Mouse (Mus musculus) embryonic facial prominence, embryonic 10.5 days (tissue): ENCODE measurements around the gene Rab20. TPM values are rescaled to one million over a fixed set of nuclear protein-coding genes. Genes with fewer than 3 reads are reported as not detected.
A peak's percentile ranks its signal among the peaks of the same experiment; 100 is the strongest.
"Not testable (repeated sequence)": the region's sequence is repeated elsewhere in the genome, so short reads cannot be mapped to it uniquely, and the experiment has no call there.

Source experiments
- DNase-seq: peaks from one replicate; pipeline ENCODE4 v3.0.0-alpha.2; 2017; ENCODE audit warnings: low spot score
- H3K27ac ChIP-seq: fragments of 300-500 bp; sonication (generic); replicated peaks from 2 replicates; pipeline ENCODE4 v1.5.1; 2016; ENCODE audit warnings: mild to moderate bottlenecking
- H3K27me3 ChIP-seq: fragments of 300-500 bp; sonication (generic); replicated peaks from 2 replicates; pipeline ENCODE4 v1.6.1; 2016; ENCODE audit warnings: low read depth, mild to moderate bottlenecking; ENCODE audit not compliant: poor library complexity, severe bottlenecking
- H3K36me3 ChIP-seq: fragments of 300-500 bp; sonication (generic); replicated peaks from 2 replicates; pipeline ENCODE4 v1.6.1; 2016; ENCODE audit warnings: mild to moderate bottlenecking, moderate library complexity
- H3K4me1 ChIP-seq: fragments of 300-500 bp; sonication (generic); 2 replicates; pipeline ENCODE4 v1.6.1; 2016
- H3K4me3 ChIP-seq: fragments of 300-500 bp; sonication (generic); 2 replicates; pipeline ENCODE4 v1.5.1; 2016; ENCODE audit warnings: mild to moderate bottlenecking, moderate library complexity
- H3K9me3 ChIP-seq: fragments of 300-500 bp; sonication (generic); 2 replicates; pipeline ENCODE4 v1.6.1; 2016; ENCODE audit warnings: mild to moderate bottlenecking
- WGBS: fragments of 180-500 bp; shearing (Covaris S2); methylation state at CpG from one replicate; pipeline ENCODE4 v1.1.7; 2016; 5-methylcytosine and 5-hydroxymethylcytosine counted together
- polyA plus RNA-seq: library from polyadenylated mRNA; unstranded; fragments of >200 nt; fragmentation: Nextera tagmentation; extraction: Ambion mirVana; gene quantifications from 2 replicates; pipeline ENCODE4 v1.2.1, GENCODE M21; 2016

Gene Rab20
- polyA plus RNA-seq, 1 experiment from 2014 or later, result 2.5 TPM

DNA sequence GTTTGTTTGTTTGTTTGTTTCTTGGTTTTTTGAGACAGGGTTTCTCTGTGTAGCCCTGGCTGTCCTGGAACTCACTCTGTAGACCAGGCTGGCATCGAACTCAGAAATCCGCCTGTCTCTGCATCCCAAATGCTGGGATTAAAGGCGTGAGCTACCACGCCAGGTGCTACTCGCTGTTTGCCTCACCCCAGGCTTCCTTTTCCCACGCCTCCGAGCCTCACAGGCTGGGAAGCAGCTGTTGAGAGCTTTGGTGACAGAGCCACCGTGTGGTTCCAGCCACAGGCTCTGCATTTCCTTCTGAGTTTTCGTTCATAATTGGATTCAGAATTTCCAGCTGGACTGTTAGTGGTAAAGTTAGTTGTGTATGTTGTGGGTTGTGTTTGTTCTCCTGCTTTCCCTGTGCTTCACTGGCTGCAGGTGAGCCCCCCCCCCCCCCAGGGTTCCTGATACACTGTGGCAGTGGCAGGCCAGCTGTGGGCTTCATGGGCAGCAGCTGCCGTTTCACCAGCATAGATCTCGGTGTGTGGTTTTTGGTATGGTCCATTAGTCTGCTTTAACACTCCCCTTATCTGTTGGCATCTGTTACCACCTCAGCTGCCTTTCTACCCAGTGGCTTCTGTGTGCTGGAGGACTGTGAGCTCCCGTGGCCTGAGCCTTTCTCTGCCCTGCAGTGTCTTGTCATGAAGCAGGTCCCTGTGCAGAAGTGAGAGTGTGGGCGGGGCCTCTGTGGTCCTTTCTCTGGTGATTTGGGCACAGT lies 25.1 kb upstream of the Rab20 start:
- H3K9me3 ChIP-seq, result no peaks in the 10 kb centered on the region
- WGBS, result 89% methylated on average over 13 of the region's 13 CpGs
- H3K27me3 ChIP-seq, result no peaks in the 10 kb centered on the region
- peaks cover 5% of the 10 kb centered on the region for H3K4me1 ChIP-seq
- H3K36me3 ChIP-seq, result peaks cover 85% of the 10 kb centered on the region
- H3K27ac ChIP-seq, result no peak overlapping the region
- no peak for DNase-seq
- H3K4me3 ChIP-seq, result no peak overlapping the region

DNA sequence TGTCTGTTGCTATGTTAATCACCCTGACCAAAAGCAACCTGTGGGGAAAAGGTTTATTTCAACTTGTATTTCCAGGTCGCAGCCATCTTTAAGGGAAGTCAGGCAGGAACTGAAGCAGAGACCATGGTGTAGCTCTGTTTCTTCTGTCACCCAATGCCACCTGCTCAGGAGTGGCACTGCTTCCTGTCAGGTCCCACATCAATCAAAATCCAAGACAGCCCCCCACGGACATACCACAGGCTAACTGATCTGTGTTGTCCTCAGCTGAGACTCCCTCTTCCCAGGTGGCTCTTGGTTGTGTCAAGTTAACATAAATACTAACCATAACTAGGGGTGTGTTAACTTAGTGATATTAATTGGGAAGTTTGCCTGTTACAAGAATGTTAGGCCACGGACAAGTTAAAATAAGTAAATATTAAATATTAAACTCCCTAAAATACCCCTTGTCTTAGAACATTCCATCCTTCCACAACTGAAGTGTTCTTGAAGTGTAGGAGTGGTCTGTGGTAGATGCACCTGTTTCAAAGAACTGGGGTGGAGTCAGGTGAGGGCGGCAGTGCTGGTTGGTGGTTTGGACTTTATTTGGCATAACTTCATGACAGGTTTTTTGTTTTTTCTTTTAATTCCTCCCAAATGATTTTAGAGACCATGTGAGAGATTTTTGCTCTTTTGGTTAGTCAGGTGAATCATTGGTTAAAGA lies 20.4 kb upstream of the Rab20 start:
- no peaks in the 10 kb centered on the region for H3K9me3 ChIP-seq
- peaks cover 38% of the 10 kb centered on the region for H3K36me3 ChIP-seq
- H3K4me3 ChIP-seq, result peak overlapping the region; percentile 98
- H3K4me1 ChIP-seq, result peaks cover 17% of the 10 kb centered on the region
- no peak overlapping the region for H3K27ac ChIP-seq
- 88% methylated on average over 4 of the region's 4 CpGs for WGBS
- DNase-seq, result no peak
- peaks cover 5% of the 10 kb centered on the region; the same call in 1 of the 2 replicates for H3K27me3 ChIP-seq

DNA sequence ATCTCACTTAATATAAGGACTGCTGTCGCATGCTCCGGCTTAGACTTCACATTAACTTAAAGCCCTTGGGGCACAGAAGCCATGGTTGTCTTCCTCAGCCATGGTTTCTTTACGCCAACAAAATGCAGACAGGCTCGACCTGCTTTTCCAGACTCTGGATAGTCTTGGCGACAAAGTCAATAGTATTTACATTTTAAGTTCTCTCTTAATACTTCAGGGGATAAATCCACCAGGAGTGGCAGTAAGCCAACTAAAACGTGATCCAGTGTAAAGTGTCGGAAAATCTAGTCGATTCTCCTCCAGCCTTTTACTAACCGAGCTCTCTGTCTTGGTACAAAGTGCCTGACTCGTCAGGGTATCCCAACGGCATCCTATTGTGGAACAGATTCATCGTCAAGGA lies 19.8 kb upstream of the Rab20 start:
- DNase-seq, result no peak
- 76% methylated on average over 12 of the region's 12 CpGs for WGBS
- peak overlapping the region; percentile 98 for H3K4me3 ChIP-seq

DNA sequence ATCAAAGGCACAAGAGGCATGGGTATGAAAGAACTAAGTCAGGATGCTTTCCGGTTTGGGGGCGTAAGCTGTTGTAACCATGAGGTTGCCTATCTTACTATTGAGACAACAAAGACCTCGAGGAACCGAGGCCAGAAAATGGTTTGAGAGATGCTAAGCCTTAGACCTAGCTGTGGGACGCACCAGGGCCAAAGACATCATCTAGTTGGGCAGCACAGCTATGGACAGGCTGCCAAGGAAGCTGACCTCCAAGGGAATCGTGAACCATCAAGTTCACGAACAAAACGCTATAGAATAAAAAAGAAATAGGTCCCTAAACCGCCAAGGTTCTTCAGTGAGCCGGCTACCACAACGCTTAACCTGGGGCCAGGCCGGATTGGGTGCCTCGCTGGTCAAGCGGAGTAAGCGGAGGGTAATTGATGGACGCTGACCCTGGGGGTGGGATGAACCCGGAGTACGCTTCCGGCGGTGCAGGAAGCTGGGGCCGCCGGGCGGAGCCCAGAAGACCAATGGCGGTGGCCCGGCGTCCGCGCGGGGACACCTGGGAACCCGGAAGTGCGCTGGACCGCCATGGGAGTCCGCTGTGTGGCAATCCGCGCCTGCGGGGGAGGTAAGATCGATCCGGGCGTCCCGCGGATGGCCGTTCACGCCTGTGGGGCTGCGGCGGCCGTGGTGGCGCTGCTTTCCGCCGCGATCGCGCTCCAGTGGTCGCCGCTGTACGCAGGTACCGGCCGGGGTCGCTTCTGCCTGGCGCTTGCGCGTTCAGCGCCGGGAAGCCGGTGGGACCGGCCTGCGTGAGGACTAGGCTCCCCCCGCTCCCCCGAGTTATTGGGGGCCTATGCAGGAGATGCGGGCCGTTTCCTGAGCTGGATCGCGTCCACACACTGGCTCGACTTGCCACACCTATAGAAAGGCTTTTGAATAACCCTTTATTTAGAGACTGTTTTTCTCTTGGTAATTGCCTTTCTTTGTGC lies 18.8 kb upstream of the Rab20 start, which contains the start of gene Naxd:
Naxd (plus strand) TSS at position 490 of the 974 bp plus-strand sequence.
- 4% methylated on average over 73 of the region's 73 CpGs for WGBS
- peak; percentile 94 for DNase-seq
- Histone ChIP-seq H3K4me3 (peak within 1 kb of the TSS; percentile 98), H3K4me1 (peaks cover 17% of the 10 kb centered on the region), H3K9me3 (no peaks in the 10 kb centered on the region), H3K27ac (peak within 1 kb of the TSS; percentile 94), H3K27me3 (peaks cover 5% of the 10 kb centered on the region; the same call in 1 of the 2 replicates), H3K36me3 (peaks cover 22% of the 10 kb centered on the region)

More for the DNA sequence above, 19.8 kb upstream of the Rab20 start:
- Histone ChIP-seq H3K27ac (no peak overlapping the region), H3K27me3 (peaks cover 5% of the 10 kb centered on the region; the same call in 1 of the 2 replicates), H3K36me3 (peaks cover 32% of the 10 kb centered on the region), H3K4me1 (peaks cover 17% of the 10 kb centered on the region), H3K9me3 (no peaks in the 10 kb centered on the region)

DNA sequence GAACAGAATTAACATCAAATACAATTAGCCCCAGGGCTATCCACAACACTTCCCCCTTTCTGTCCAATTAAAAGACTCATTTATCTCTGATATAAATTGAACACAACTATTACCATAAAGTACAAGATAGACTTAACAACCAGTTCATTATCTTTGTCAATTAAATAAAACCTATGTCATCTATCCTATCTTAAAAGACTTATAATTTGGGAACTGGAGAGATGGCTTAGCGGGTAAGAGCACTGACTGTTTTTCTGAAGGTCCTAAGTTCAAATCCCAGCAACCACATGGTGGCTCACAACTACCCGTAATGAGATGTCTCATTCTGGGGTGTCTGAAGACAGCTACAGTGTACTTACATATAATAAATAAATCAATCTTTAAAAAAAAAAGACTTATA lies 13.8 kb upstream of the Rab20 start:
- not testable (repeated sequence) for H3K36me3 ChIP-seq, H3K4me1 ChIP-seq, H3K4me3 ChIP-seq, H3K27ac ChIP-seq, H3K9me3 ChIP-seq, DNase-seq
- 87% methylated on average over 2 of the region's 2 CpGs for WGBS
- H3K27me3 ChIP-seq, result peaks cover 31% of the 10 kb centered on the region

DNA sequence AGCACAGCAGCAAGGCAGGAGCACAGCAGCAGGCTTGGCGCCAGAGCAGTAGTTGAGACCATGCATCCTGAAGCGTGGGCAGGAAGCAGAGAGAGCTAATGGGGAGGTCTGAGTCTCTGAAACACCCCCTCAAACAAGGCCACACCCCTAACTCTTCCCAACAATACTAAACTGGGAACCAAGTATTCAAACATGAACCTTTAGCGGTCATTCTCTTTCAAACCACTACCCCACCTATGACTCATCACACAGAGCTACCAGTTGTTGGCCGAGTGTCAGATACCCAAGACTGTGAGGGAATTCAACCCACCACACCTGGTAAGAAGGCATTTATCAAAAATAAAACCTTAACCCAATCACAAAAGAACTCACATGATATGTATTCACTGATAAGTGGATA lies 8.7 kb upstream of the Rab20 start:
- Histone ChIP-seq H3K27me3 (peaks cover 44% of the 10 kb centered on the region), H3K9me3 (no peaks in the 10 kb centered on the region), H3K36me3 (no peaks in the 10 kb centered on the region), H3K4me1 (0 out of 2 replicates have a peak, but pooled peaks cover 5% of the 10 kb centered on the region), H3K27ac (no peak overlapping the region), H3K4me3 (no peak overlapping the region)
- DNase-seq, result no peak
- WGBS, result 79% methylated on average over 4 of the region's 4 CpGs

DNA sequence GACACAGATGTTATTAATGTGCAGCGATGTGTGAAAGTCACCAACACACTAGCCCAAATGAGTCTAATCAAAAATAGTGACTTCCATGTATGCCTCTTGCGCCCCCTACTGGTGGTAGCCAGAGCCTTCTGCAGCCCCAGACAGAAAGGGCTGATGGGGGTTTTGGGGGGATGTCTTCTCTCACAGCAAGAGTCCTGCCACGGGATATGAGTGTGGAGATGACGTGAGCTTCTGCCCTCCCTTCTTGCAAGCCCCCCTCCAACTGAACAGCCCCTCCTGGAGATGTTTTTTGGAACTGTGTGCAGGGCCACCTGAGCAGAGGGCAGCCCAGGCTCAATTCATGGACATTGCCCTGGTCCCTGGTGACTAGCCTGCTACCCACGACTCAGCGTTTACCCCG lies 7.6 kb upstream of the Rab20 start:
- peaks cover 49% of the 10 kb centered on the region for H3K27me3 ChIP-seq
- no peaks in the 10 kb centered on the region for H3K36me3 ChIP-seq
- 0 out of 2 replicates have a peak, but pooled peaks cover 5% of the 10 kb centered on the region for H3K4me1 ChIP-seq
- no peaks in the 10 kb centered on the region for H3K9me3 ChIP-seq
- peak; percentile 81 for DNase-seq
- H3K27ac ChIP-seq, result no peak overlapping the region
- no peak overlapping the region for H3K4me3 ChIP-seq
- WGBS, result 24% methylated on average over 7 of the region's 7 CpGs

DNA sequence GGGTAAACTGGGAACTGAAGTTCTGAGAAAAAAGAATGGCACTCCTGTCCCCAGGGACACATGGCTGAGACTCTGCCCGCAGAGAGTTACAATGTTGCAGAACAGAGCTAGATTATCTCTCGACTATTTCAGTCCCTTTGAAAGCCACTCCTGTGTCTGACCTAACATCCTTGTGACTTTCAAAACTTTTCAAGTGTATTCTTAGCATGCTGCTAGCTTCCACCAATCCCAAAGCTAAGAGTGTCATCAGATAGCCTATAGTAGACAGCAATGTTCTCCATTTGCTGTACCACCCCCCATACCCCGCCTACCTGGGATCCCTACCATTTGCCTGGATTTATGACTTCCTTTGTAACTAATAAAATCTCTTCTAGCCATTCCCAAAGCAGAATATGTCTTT lies 4.0 kb upstream of the Rab20 start:
- peaks cover 64% of the 10 kb centered on the region for H3K27me3 ChIP-seq
- no peak for DNase-seq
- 75% methylated on average over 3 of the region's 3 CpGs for WGBS

DNA sequence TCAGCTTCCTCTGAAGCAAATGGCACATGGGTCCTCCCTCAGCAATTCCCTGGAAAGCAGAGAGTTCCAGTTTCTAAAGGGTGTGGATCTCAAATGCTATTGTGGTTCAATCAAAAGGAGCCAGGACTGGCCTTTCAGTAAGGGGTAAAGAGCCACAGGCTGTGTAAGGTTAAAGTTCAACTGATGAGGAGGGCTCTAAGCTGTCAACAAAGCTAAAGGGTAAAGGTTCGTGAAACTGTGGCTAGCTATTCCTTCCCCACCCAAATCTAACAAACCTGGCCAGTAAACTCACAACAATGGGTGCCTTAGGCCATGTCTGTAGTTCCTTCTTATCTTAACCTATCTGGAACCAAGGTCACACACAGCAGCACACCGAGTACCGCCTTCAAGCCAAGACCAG lies 3.4 kb upstream of the Rab20 start:
- Histone ChIP-seq H3K9me3 (no peaks in the 10 kb centered on the region), H3K4me3 (no peak overlapping the region), H3K27me3 (peaks cover 70% of the 10 kb centered on the region), H3K36me3 (no peaks in the 10 kb centered on the region), H3K4me1 (peaks cover 40% of the 10 kb centered on the region), H3K27ac (no peak overlapping the region)
- no peak for DNase-seq
- WGBS, result 59% methylated on average over 3 of the region's 3 CpGs

More for the DNA sequence above, 4.0 kb upstream of the Rab20 start:
- no peak overlapping the region for H3K4me3 ChIP-seq
- peaks cover 33% of the 10 kb centered on the region for H3K4me1 ChIP-seq
- H3K27ac ChIP-seq, result no peak overlapping the region
- H3K9me3 ChIP-seq, result no peaks in the 10 kb centered on the region
- no peaks in the 10 kb centered on the region for H3K36me3 ChIP-seq

DNA sequence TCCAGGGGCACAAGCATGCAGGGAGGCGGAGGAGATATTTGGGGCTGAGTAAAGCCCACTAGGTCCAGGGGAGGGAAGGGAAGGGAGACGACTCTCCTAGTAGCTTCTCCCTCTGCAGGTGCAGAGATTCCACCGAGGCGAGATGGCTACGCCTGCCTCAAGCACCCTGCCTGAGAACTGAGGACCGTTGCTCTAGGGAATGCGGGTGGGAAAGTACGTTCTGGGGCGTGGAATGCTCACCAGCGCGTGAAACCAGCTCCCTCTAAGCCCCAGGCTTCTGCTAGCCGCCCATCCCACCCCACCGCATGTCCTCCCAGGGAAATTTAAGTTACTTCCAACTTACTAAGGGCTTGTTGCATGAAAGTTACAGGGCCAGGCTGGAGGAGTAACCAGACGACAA lies 1.1 kb upstream of the Rab20 start:
- WGBS, result 3% methylated on average over 14 of the region's 14 CpGs
- DNase-seq, result peak; percentile 14
- Histone ChIP-seq H3K27ac (no peak overlapping the region), H3K36me3 (no peaks in the 10 kb centered on the region), H3K27me3 (peaks cover 91% of the 10 kb centered on the region), H3K9me3 (no peaks in the 10 kb centered on the region), H3K4me1 (peaks cover 56% of the 10 kb centered on the region), H3K4me3 (0 out of 2 replicates have a peak overlapping the region, but pooled peaks have one; percentile 1)

DNA sequence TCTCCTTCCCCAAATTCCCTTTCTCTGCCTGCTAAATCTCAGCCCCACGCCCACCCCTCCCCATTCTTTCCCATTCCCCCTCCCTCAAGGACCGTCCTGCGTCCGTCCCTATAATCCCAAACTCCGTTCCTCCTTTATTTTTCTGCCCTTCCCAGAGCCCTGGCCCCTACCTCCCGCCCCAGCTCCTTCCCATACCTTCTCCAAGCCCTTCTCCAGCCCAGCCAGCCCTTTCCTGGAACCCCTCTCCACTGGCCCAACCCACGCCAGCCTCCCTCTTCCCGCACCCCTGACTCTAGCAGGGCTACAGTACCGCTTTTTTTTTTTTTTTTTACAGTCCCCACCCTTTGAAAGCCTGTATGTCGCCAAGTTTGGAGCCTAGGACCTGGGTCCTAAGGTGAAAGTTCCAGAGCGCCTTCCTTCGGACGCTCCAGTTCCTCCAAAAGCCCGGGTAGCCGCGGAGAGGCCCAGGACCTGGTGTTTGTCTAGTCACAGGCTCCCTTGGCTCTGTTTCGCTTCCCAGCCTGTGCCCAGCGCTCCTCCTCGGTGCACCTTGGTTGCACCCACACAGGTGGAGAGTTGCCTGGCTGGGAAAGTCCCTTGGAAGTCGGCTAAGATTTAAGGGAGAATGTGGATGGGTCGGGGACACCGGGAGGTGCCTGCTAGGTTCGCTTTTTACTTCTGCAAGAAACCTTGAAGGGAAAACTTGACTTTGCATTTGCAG lies 457 bp upstream of the Rab20 start:
- Histone ChIP-seq H3K4me3 (peak overlapping the region; percentile 69), H3K9me3 (no peaks in the 10 kb centered on the region), H3K4me1 (peaks cover 57% of the 10 kb centered on the region), H3K27me3 (peaks cover 95% of the 10 kb centered on the region), H3K36me3 (no peaks in the 10 kb centered on the region), H3K27ac (no peak overlapping the region)
- WGBS, result 1% methylated on average over 23 of the region's 23 CpGs
- peak; percentile 37 for DNase-seq
